Mouse (Mus musculus): ENCODE measurements around the gene Olfr1212. TPM values are rescaled to one million over a fixed set of nuclear protein-coding genes. Genes with fewer than 3 reads are reported as not detected.

Olfr1212 gene
- polyA plus RNA-seq (2015; fragmentation: Nextera tagmentation; extraction: Ambion mirVana), result not detected in 2 replicates

DNA sequence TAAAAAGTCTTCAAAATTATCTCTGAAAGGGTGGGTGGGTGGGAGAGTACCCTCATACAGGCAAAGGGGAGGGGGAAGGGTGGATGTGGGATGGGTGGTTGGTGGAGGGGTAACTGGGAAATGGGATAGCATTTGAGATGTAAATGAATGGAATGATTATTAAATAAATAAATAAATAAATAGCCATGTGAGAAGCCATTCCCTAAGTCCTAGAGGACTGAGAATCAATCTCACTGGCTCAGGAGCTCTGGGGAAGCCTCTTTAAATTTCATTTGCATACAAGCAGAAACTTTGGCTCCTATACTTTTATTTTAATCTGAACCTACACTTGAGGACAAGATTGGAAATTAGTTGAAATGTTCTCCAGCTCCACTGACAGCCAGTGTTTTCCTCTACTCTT is at the start of gene Olfr1212:
Gene Olfr1212, plus strand, starts transcription at position 301 of the 400 bp plus-strand sequence.
- no peak for TF ChIP-seq CTCF (IDR thresholded peaks at IDR 0.05; ENCODE audit: low read depth)
- Histone ChIP-seq H3K9me3 (replicated peaks; ENCODE audit: low read length) (no peaks in the 10 kb centered on the region), H3K4me3 (replicated peaks; ENCODE audit: low read depth, low read length) (no peak within 1 kb of the TSS), H3K27ac (no peak within 1 kb of the TSS), H3K27me3 (ENCODE audit: insufficient read depth, low read length) (no peaks in the 10 kb centered on the region), H3K36me3 (ENCODE audit: insufficient read depth, low read length) (no peaks in the 10 kb centered on the region), H3K4me2 (ENCODE audit: low read length) (no peak within 1 kb of the TSS), H3K9ac (ENCODE audit: low read depth, low read length) (no peak within 1 kb of the TSS), H3K4me1 (replicated peaks; ENCODE audit: insufficient read depth, low read length) (no peaks in the 10 kb centered on the region)
- no peak for ATAC-seq (replicated peaks; ENCODE audit: low FRiP score, low read depth)
- DNase-seq (ENCODE audit: low spot score), result no peak

DNA sequence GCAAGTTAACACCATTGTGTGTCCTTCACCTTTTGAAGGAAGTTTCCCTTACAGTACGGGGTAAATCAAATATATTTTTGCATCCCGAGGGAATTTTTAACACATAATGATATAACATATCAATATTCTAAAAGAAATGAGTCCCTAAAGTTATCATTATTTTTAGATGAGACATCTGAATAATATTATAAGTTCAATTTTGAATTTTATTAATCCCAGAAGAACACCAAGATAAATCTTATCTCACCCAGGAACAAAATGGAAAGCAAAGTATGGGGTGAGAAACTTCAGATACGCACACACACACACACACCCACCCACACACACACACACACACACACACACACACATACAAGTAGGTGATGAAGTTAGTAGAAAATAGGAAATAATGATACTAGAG is 38.7 kb upstream of the Olfr1212 start, which contains the start of gene Olfr1209:
Gene Olfr1209, minus strand, starts transcription at position 101 of the 400 bp plus-strand sequence.
- Histone ChIP-seq H3K4me1 (replicated peaks; ENCODE audit: insufficient read depth, low read length) (no peaks in the 10 kb centered on the region), H3K4me2 (ENCODE audit: low read length) (no peak within 1 kb of the TSS), H3K27ac (no peak within 1 kb of the TSS), H3K36me3 (ENCODE audit: insufficient read depth, low read length) (no peaks in the 10 kb centered on the region), H3K4me3 (replicated peaks; ENCODE audit: low read depth, low read length) (no peak within 1 kb of the TSS), H3K9ac (ENCODE audit: low read depth, low read length) (no peak within 1 kb of the TSS), H3K9me3 (replicated peaks; ENCODE audit: low read length) (no peaks in the 10 kb centered on the region), H3K27me3 (ENCODE audit: insufficient read depth, low read length) (no peaks in the 10 kb centered on the region)
- WGBS, result 88% methylated on average over 3 of the region's 3 CpGs
- no peak for DNase-seq (ENCODE audit: low spot score)
- ATAC-seq (replicated peaks; ENCODE audit: low FRiP score, low read depth), result no peak
- TF ChIP-seq CTCF (IDR thresholded peaks at IDR 0.05; ENCODE audit: low read depth), result no peak

DNA sequence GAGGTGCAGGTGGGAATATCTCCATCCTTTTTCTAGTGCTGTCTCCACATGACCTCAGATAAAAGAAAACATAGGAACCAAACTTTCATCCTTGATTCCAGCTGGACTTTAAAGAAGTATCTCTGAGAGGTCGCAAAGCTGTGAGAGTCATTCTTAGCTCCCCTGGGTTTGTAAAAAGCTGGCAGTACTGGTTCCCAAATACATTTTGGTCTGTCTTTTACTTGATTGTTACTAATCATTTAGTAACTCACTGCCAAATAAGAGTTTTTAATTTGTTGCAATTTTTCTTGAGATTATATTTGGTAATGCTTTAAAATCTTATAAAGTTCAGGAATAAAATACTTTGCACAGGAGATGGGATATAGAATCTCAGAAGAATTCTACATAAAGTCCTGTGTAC is 15.8 kb upstream of the Olfr1212 start, which contains the start of gene Olfr1211:
Gene Olfr1211, minus strand, starts transcription at position 101 of the 400 bp plus-strand sequence.
- H3K27me3 ChIP-seq (ENCODE audit: insufficient read depth, low read length), result no peaks in the 10 kb centered on the region
- ATAC-seq (replicated peaks; ENCODE audit: low FRiP score, low read depth) (no peak), DNase-seq (ENCODE audit: low spot score) (no peak)
- H3K27ac ChIP-seq, result no peak within 1 kb of the TSS
- no peak within 1 kb of the TSS for H3K4me3 ChIP-seq (replicated peaks; ENCODE audit: low read depth, low read length)
- H3K36me3 ChIP-seq (ENCODE audit: insufficient read depth, low read length), result no peaks in the 10 kb centered on the region
- TF ChIP-seq CTCF (IDR thresholded peaks at IDR 0.05; ENCODE audit: low read depth), result no peak
- H3K4me1 ChIP-seq (replicated peaks; ENCODE audit: insufficient read depth, low read length), result no peaks in the 10 kb centered on the region
- no peaks in the 10 kb centered on the region for H3K9me3 ChIP-seq (replicated peaks; ENCODE audit: low read length)
- H3K4me2 ChIP-seq (ENCODE audit: low read length), result no peak within 1 kb of the TSS
- H3K9ac ChIP-seq (ENCODE audit: low read depth, low read length), result no peak within 1 kb of the TSS
- WGBS, result 78% methylated on average over 1 of the region's 1 CpGs

DNA sequence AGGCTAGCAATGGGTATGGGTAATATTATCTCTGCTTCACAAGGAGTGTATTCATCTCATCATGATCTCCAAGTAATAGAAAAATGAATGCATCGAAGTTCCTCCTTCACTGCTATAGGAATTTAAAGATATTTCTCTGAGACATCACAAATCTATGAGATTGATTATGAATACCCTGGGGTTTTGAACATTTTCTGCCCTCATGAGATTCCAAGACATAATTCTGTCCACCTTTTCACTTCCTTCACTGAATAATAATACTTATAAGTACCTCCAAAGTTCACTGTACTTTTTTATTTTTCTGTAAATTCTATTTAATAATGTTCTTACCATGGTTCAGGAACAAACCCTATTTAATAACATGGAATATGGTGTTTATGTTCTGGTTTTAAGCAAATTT is 26.4 kb downstream of the Olfr1212 start, which contains the start of gene Gm13762:
Gene Gm13762, minus strand, starts transcription at position 101 of the 400 bp plus-strand sequence.
- Histone ChIP-seq H3K27ac (no peak within 1 kb of the TSS), H3K9ac (ENCODE audit: low read depth, low read length) (no peak within 1 kb of the TSS), H3K36me3 (ENCODE audit: insufficient read depth, low read length) (no peaks in the 10 kb centered on the region), H3K4me3 (replicated peaks; ENCODE audit: low read depth, low read length) (no peak within 1 kb of the TSS), H3K4me2 (ENCODE audit: low read length) (no peak within 1 kb of the TSS), H3K9me3 (replicated peaks; ENCODE audit: low read length) (no peaks in the 10 kb centered on the region), H3K4me1 (replicated peaks; ENCODE audit: insufficient read depth, low read length) (no peaks in the 10 kb centered on the region), H3K27me3 (ENCODE audit: insufficient read depth, low read length) (no peaks in the 10 kb centered on the region)
- no peak for ATAC-seq (replicated peaks; ENCODE audit: low FRiP score, low read depth)
- no peak for TF ChIP-seq CTCF (IDR thresholded peaks at IDR 0.05; ENCODE audit: low read depth)
- WGBS, result 76% methylated on average over 1 of the region's 1 CpGs
- no peak for DNase-seq (ENCODE audit: low spot score)

DNA sequence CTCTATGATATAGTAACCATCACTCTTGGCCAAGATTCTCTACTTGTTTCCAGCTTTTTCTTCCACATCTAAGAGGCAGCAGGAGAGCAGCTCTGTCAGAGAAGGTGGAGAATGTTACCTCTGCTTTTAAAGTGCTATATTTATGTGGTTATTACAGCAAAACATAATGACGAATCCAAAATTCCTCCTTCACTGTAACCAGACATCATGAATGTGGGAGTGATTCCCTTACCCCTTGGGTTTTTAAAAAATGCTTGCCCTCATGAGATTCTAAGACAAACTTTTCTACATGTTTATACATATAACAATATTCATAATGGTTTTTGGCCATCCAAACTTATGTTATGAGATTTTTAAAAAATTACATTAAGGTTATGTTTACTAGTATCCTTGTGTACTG is 38.8 kb downstream of the Olfr1212 start, which contains the start of gene Olfr1214:
Gene Olfr1214, minus strand, starts transcription at position 101 of the 400 bp plus-strand sequence.
- Histone ChIP-seq H3K4me2 (ENCODE audit: low read length) (no peak within 1 kb of the TSS), H3K36me3 (ENCODE audit: insufficient read depth, low read length) (no peaks in the 10 kb centered on the region), H3K27me3 (ENCODE audit: insufficient read depth, low read length) (no peaks in the 10 kb centered on the region), H3K9me3 (replicated peaks; ENCODE audit: low read length) (no peaks in the 10 kb centered on the region), H3K4me3 (replicated peaks; ENCODE audit: low read depth, low read length) (no peak within 1 kb of the TSS), H3K9ac (ENCODE audit: low read depth, low read length) (no peak within 1 kb of the TSS), H3K4me1 (replicated peaks; ENCODE audit: insufficient read depth, low read length) (no peaks in the 10 kb centered on the region), H3K27ac (no peak within 1 kb of the TSS)
- 84% methylated on average over 1 of the region's 1 CpGs for WGBS
- no peak for TF ChIP-seq CTCF (IDR thresholded peaks at IDR 0.05; ENCODE audit: low read depth)
- ATAC-seq (replicated peaks; ENCODE audit: low FRiP score, low read depth) (no peak), DNase-seq (ENCODE audit: low spot score) (no peak)

DNA sequence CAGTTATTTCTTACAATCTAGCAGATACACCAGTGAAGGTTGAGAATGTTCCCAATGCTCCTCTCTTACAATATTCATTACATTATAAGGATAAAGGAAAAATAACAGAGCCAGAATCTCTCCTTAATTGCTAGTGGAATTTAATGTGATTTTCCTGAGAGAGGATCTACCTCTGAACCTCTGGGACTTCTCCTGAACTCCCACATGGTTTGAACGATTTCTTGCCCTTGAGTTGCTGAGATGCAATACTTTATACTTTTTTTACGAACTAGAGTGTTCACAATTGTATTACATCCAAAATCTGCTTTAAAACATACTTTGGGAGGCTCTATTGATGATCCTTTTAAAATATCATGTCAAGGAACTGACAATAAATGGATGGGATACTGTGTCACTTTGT is 53.1 kb downstream of the Olfr1212 start, which contains the start of gene Olfr1215:
Gene Olfr1215, minus strand, starts transcription at position 101 of the 400 bp plus-strand sequence.
- H3K36me3 ChIP-seq (ENCODE audit: insufficient read depth, low read length), result no peaks in the 10 kb centered on the region
- no peaks in the 10 kb centered on the region for H3K4me1 ChIP-seq (replicated peaks; ENCODE audit: insufficient read depth, low read length)
- whole genome bisulfite sequencing, result 54% methylated on average over 2 of the region's 2 CpGs
- H3K4me3 ChIP-seq (replicated peaks; ENCODE audit: low read depth, low read length), result no peak within 1 kb of the TSS
- H3K9ac ChIP-seq (ENCODE audit: low read depth, low read length), result no peak within 1 kb of the TSS
- no peak within 1 kb of the TSS for H3K4me2 ChIP-seq (ENCODE audit: low read length)
- H3K27me3 ChIP-seq (ENCODE audit: insufficient read depth, low read length), result no peaks in the 10 kb centered on the region
- H3K27ac ChIP-seq, result no peak within 1 kb of the TSS
- no peak for DNase-seq (ENCODE audit: low spot score)
- no peak for ATAC-seq (replicated peaks; ENCODE audit: low FRiP score, low read depth)
- no peaks in the 10 kb centered on the region for H3K9me3 ChIP-seq (replicated peaks; ENCODE audit: low read length)
- no peak for TF ChIP-seq CTCF (IDR thresholded peaks at IDR 0.05; ENCODE audit: low read depth)

Other genes starting within 250 kb of the Olfr1212 start
- gene Olfr1196, start 249.4 kb upstream of the Olfr1212 start, polyA plus RNA-seq (2015; fragmentation: Nextera tagmentation; extraction: Ambion mirVana), result not detected in 2 replicates
- gene Olfr1197, start 221.6 kb upstream of the Olfr1212 start, polyA plus RNA-seq (2015; fragmentation: Nextera tagmentation; extraction: Ambion mirVana), result not detected in 2 replicates
- not detected in 2 replicates for gene Olfr1198, start 202.6 kb upstream of the Olfr1212 start, polyA plus RNA-seq (2015; fragmentation: Nextera tagmentation; extraction: Ambion mirVana)
- not detected in 2 replicates for gene Olfr1199, start 193.5 kb upstream of the Olfr1212 start, polyA plus RNA-seq (2015; fragmentation: Nextera tagmentation; extraction: Ambion mirVana)
- gene Olfr1200, start 183.5 kb upstream of the Olfr1212 start, polyA plus RNA-seq (2015; fragmentation: Nextera tagmentation; extraction: Ambion mirVana), result not detected in 2 replicates
- not detected in 2 replicates for gene Olfr1201, start 160.9 kb upstream of the Olfr1212 start, polyA plus RNA-seq (2015; fragmentation: Nextera tagmentation; extraction: Ambion mirVana)
- gene Olfr1202, start 139.5 kb upstream of the Olfr1212 start, polyA plus RNA-seq (2015; fragmentation: Nextera tagmentation; extraction: Ambion mirVana), result not detected in 2 replicates
- not detected in 2 replicates for gene Olfr1205, start 124.2 kb upstream of the Olfr1212 start, polyA plus RNA-seq (2015; fragmentation: Nextera tagmentation; extraction: Ambion mirVana)
- not detected in 2 replicates for gene Olfr1204, start 104.7 kb upstream of the Olfr1212 start, polyA plus RNA-seq (2015; fragmentation: Nextera tagmentation; extraction: Ambion mirVana)
- not detected in 2 replicates for gene Olfr1206, start 90.7 kb upstream of the Olfr1212 start, polyA plus RNA-seq (2015; fragmentation: Nextera tagmentation; extraction: Ambion mirVana)
- gene Olfr1208, start 51.7 kb upstream of the Olfr1212 start, polyA plus RNA-seq (2015; fragmentation: Nextera tagmentation; extraction: Ambion mirVana), result not detected in 2 replicates
- gene Olfr1209, start 38.8 kb upstream of the Olfr1212 start, polyA plus RNA-seq (2015; fragmentation: Nextera tagmentation; extraction: Ambion mirVana), result not detected in 2 replicates
- not detected in 2 replicates for gene Olfr1211, start 15.9 kb upstream of the Olfr1212 start, polyA plus RNA-seq (2015; fragmentation: Nextera tagmentation; extraction: Ambion mirVana)
- gene Gm13762, start 26.3 kb downstream of the Olfr1212 start, polyA plus RNA-seq (2015; fragmentation: Nextera tagmentation; extraction: Ambion mirVana), result not detected in 2 replicates
- not detected in 2 replicates for gene Olfr1214, start 38.7 kb downstream of the Olfr1212 start, polyA plus RNA-seq (2015; fragmentation: Nextera tagmentation; extraction: Ambion mirVana)
- not detected in 2 replicates for gene Olfr1215, start 53.0 kb downstream of the Olfr1212 start, polyA plus RNA-seq (2015; fragmentation: Nextera tagmentation; extraction: Ambion mirVana)
- not detected in 2 replicates for gene Olfr1216, start 64.4 kb downstream of the Olfr1212 start, polyA plus RNA-seq (2015; fragmentation: Nextera tagmentation; extraction: Ambion mirVana)
- gene Olfr1217, start 78.1 kb downstream of the Olfr1212 start, polyA plus RNA-seq (2015; fragmentation: Nextera tagmentation; extraction: Ambion mirVana), result not detected in 2 replicates
- gene Olfr1218, start 107.2 kb downstream of the Olfr1212 start, polyA plus RNA-seq (2015; fragmentation: Nextera tagmentation; extraction: Ambion mirVana), result not detected in 2 replicates
- not detected in 2 replicates for gene Olfr1219, start 129.5 kb downstream of the Olfr1212 start, polyA plus RNA-seq (2015; fragmentation: Nextera tagmentation; extraction: Ambion mirVana)
- not detected in 2 replicates for gene Olfr1220, start 152.9 kb downstream of the Olfr1212 start, polyA plus RNA-seq (2015; fragmentation: Nextera tagmentation; extraction: Ambion mirVana)
- not detected in 2 replicates for gene Olfr1221, start 163.3 kb downstream of the Olfr1212 start, polyA plus RNA-seq (2015; fragmentation: Nextera tagmentation; extraction: Ambion mirVana)
- not detected in 2 replicates for gene Olfr1222, start 179.1 kb downstream of the Olfr1212 start, polyA plus RNA-seq (2015; fragmentation: Nextera tagmentation; extraction: Ambion mirVana)
- gene Olfr1223, start 197.6 kb downstream of the Olfr1212 start, polyA plus RNA-seq (2015; fragmentation: Nextera tagmentation; extraction: Ambion mirVana), result not detected in 2 replicates
- gene Olfr1224-ps1, start 210.1 kb downstream of the Olfr1212 start, polyA plus RNA-seq (2015; fragmentation: Nextera tagmentation; extraction: Ambion mirVana), result not detected in 2 replicates
- not detected in 2 replicates for gene Olfr1225, start 220.7 kb downstream of the Olfr1212 start, polyA plus RNA-seq (2015; fragmentation: Nextera tagmentation; extraction: Ambion mirVana)
- not detected in 2 replicates for gene Olfr1226, start 246.1 kb downstream of the Olfr1212 start, polyA plus RNA-seq (2015; fragmentation: Nextera tagmentation; extraction: Ambion mirVana)